Mouse (Mus musculus) MEL (cell line): ENCODE data around the gene Cecr2. TPM values are rescaled to one million over a fixed set of nuclear protein-coding genes. Genes with fewer than 3 reads are reported as not detected.
A peak's percentile ranks its signal among the peaks of the same experiment; 100 is the strongest.

Experiments used
- DNase-seq: peaks from one replicate; pipeline ENCODE4 v3.0.0; 2011; ENCODE audit warnings: low read depth, low spot score
- H3K27ac ChIP-seq: 2 replicates; pipeline ENCODE4 v1.5.1; 2012; ENCODE audit warnings: low read depth, mild to moderate bottlenecking, control low read depth, low read length, moderate library complexity; ENCODE audit not compliant: control insufficient read depth
- H3K27me3 ChIP-seq, 2 experiments: fragments of 150-350 bp in 1 of 2; sonication (generic) in 1 of 2; 2 replicates each; pipeline ENCODE4 v1.6.1; 2012; ENCODE audit warnings: low read length in 2 of 2, mild to moderate bottlenecking in 2 of 2, improper control_type of control experiment in 1 of 2, moderate library complexity in 1 of 2; ENCODE audit not compliant: insufficient read depth in 2 of 2, control insufficient read depth in 1 of 2
- H3K36me3 ChIP-seq, 2 experiments: 2 replicates each; pipeline ENCODE4 v1.6.1; 2012 to 2014; ENCODE audit warnings: low read length in 2 of 2, improper control_type of control experiment in 1 of 2, inconsistent platforms in 1 of 2, mild to moderate bottlenecking in 1 of 2; ENCODE audit not compliant: insufficient read depth in 2 of 2, control insufficient read depth in 1 of 2
- H3K4me1 ChIP-seq, 2 experiments: fragments of 150-350 bp in 1 of 2; sonication (generic) in 1 of 2; 2 replicates each; pipeline ENCODE4 v1.6.1; 2012; ENCODE audit warnings: low read length in 2 of 2, improper control_type of control experiment in 1 of 2, mild to moderate bottlenecking in 1 of 2; ENCODE audit not compliant: insufficient read depth in 2 of 2, control insufficient read depth in 1 of 2
- H3K4me3 ChIP-seq, 2 experiments: fragments of 150-350 bp in 1 of 2; sonication (generic) in 1 of 2; 2 replicates each; pipeline ENCODE4 v1.5.1; 2012; ENCODE audit warnings: low read depth in 2 of 2, low read length in 2 of 2, mild to moderate bottlenecking in 2 of 2, moderate library complexity in 2 of 2, control low read depth in 1 of 2, improper control_type of control experiment in 1 of 2; ENCODE audit not compliant: control insufficient read depth in 1 of 2, insufficient read depth in 1 of 2
- H3K79me2 ChIP-seq: 2 replicates; pipeline ENCODE4 v1.6.1; 2012; ENCODE audit warnings: mild to moderate bottlenecking, low read length, moderate library complexity; ENCODE audit not compliant: control insufficient read depth, poor library complexity, insufficient read depth
- H3K9ac ChIP-seq: 2 replicates; pipeline ENCODE4 v1.6.1; 2012; ENCODE audit warnings: low read depth, mild to moderate bottlenecking, control low read depth, low read length, moderate library complexity; ENCODE audit not compliant: control insufficient read depth, poor library complexity, severe bottlenecking
- H3K9me3 ChIP-seq: fragments of 150-350 bp; sonication (generic); replicated peaks from 2 replicates; pipeline ENCODE4 v1.6.1; 2012; ENCODE audit warnings: mild to moderate bottlenecking, low read length, improper control_type of control experiment, moderate library complexity; ENCODE audit not compliant: insufficient read depth
- ELF1 ChIP-seq: IDR thresholded peaks from 2 replicates; pipeline ENCODE4 v1.6.1; 2014; ENCODE audit warnings: low read depth, mild to moderate bottlenecking, inconsistent platforms, low read length, improper control_type of control experiment, moderate library complexity
- ETS1 ChIP-seq: IDR thresholded peaks from 2 replicates; pipeline ENCODE4 v1.6.1; 2012; ENCODE audit warnings: low read depth, mild to moderate bottlenecking, inconsistent platforms, low read length, improper control_type of control experiment, moderate library complexity
- GABPA ChIP-seq: IDR thresholded peaks from 2 replicates; pipeline ENCODE4 v1.6.1; 2012; ENCODE audit warnings: low read depth, mild to moderate bottlenecking, inconsistent platforms, low read length, improper control_type of control experiment, moderate library complexity
- MAX ChIP-seq: IDR thresholded peaks from 2 replicates; pipeline ENCODE4 v1.6.1; 2011; ENCODE audit warnings: low read length, improper control_type of control experiment
- MXI1 ChIP-seq: IDR thresholded peaks from 2 replicates; pipeline ENCODE4 v1.6.1; 2011; ENCODE audit warnings: mild to moderate bottlenecking, low read depth, low read length, improper control_type of control experiment
- RAD21 ChIP-seq: IDR thresholded peaks from 2 replicates; pipeline ENCODE4 v1.6.1; 2011; ENCODE audit warnings: mild to moderate bottlenecking, low read depth, low read length, improper control_type of control experiment
- SIN3A ChIP-seq: IDR thresholded peaks from 2 replicates; pipeline ENCODE4 v1.6.1; 2012; ENCODE audit warnings: low read length, improper control_type of control experiment, inconsistent platforms
- ZKSCAN1 ChIP-seq: IDR thresholded peaks from 2 replicates; pipeline ENCODE4 v1.6.1; 2012; ENCODE audit warnings: low read depth, mild to moderate bottlenecking, inconsistent platforms, low read length, improper control_type of control experiment, moderate library complexity
- polyA plus RNA-seq, 2 experiments: library from polyadenylated mRNA; stranded (reverse) in 1 of 2; unstranded in 1 of 2; fragments of >175 nt in 1 of 2; fragments of >200 nt in 1 of 2; gene quantifications; 2 replicates each; pipeline versions ENCODE4 v1.2.1 to v1.2.4; 2012; ENCODE audit warnings: low replicate concordance in 2 of 2, low read depth in 1 of 2; ENCODE audit not compliant: insufficient read length in 2 of 2, insufficient read depth in 1 of 2, missing spikeins in 1 of 2
- total RNA-seq: library from RNA; depleted of rRNA; stranded (reverse); fragments of 300-350 nt; gene quantifications from 2 replicates; pipeline ENCODE4 v1.2.3, GENCODE M21; 2012; rRNA removed

Cecr2 gene
- total and polyA plus RNA-seq, 3 experiments: 4.0 to 8.7 TPM; not detected in 1

GRCm38 (mm10) chr6:120820144-120820543 is 154.0 kb downstream of the Cecr2 start:
- Histone ChIP-seq H3K4me3 (peak overlapping the region; percentile 81 to 99), H3K27ac (no peak overlapping the region; the same call in 1 of the 2 replicates), H3K79me2 (peaks cover 38% of the 10 kb centered on the region), H3K9ac (peak overlapping the region; percentile 95), H3K36me3 (peaks cover 15 to 18% of the 10 kb centered on the region in 2 experiments), H3K4me1 (peaks cover 13 to 16% of the 10 kb centered on the region in 2 experiments), H3K9me3 (no peaks in the 10 kb centered on the region)
- DNase-seq: peak; percentile 44
- TF ChIP-seq MAX (no peak), RAD21 (no peak), ZKSCAN1 (no peak), ELF1 (no peak), GABPA (no peak), MXI1 (peak; percentile 25; the same call in 1 of the 2 replicates), ETS1 (no peak), SIN3A (peak; percentile 9; the same call in 1 of the 2 replicates)
- TF ChIP-seq, all 39 proteins: peak for 2
- no peaks in the 10 kb centered on the region for H3K27me3 ChIP-seq

Other genes with a start within 250 kb of the Cecr2 start
- 18.0 and 19.5 TPM in 2 replicates for gene Il17ra, start 203.1 kb upstream of the Cecr2 start, total RNA-seq
- 10 to 100 TPM in 1 of 2 experiments, not detected in 1; 43.3 TPM for gene Il17ra, start 203.1 kb upstream of the Cecr2 start, polyA plus RNA-seq
- not detected in 2 replicates for gene Tmem121b, start 172.6 kb upstream of the Cecr2 start, total RNA-seq
- gene Tmem121b, start 172.6 kb upstream of the Cecr2 start, polyA plus RNA-seq: under 1 TPM in 1 of 2 experiments, not detected in 1; 0.18 TPM
- gene Hdhd5, start 135.1 kb upstream of the Cecr2 start, total RNA-seq: 17.4 and 19.9 TPM in 2 replicates
- 10 to 100 TPM in 1 of 2 experiments, not detected in 1; 17.8 TPM for gene Hdhd5, start 135.1 kb upstream of the Cecr2 start, polyA plus RNA-seq
- 0.12 TPM in 1 of 2 replicates, not detected in the other for gene Slc25a18, start 107.2 kb downstream of the Cecr2 start, total RNA-seq
- under 1 TPM in 1 of 2 experiments, not detected in 1; 0.57 TPM for gene Slc25a18, start 107.2 kb downstream of the Cecr2 start, polyA plus RNA-seq
- 100 and 123 TPM in 2 replicates for gene Atp6v1e1, start 156.4 kb downstream of the Cecr2 start, total RNA-seq
- gene Atp6v1e1, start 156.4 kb downstream of the Cecr2 start, polyA plus RNA-seq: 100 to 1,000 TPM in 1 of 2 experiments, not detected in 1; 129 TPM
- gene Bcl2l13, start 169.8 kb downstream of the Cecr2 start, total RNA-seq: 48.0 and 49.9 TPM in 2 replicates
- 10 to 100 TPM in 1 of 2 experiments, not detected in 1; 43.7 TPM for gene Bcl2l13, start 169.8 kb downstream of the Cecr2 start, polyA plus RNA-seq